Mouse (Mus musculus): Measurements from ENCODE around the gene Itgb3.
A peak's percentile ranks its signal among the peaks of the same experiment; 100 is the strongest.
"Not testable (repeated sequence)": the region's sequence is repeated elsewhere in the genome, so short reads cannot be mapped to it uniquely, and the experiment has no call there.

The Itgb3 gene

GRCm38 (mm10) chr11:104607491-104608245 is at the start of gene Itgb3:
Gene Itgb3 (plus strand): TSS chr11:104608000.
- DNase-seq (ENCODE audit: low spot score) = peak; percentile 70

- DNase-seq (ENCODE audit: low spot score) = no peak
These were observed 49.7 kb upstream of the Itgb3 start for GRCm38 (mm10) chr11:104558065-104558464.

GRCm38 (mm10) chr11:104558651-104559403 is 49.0 kb upstream of the Itgb3 start:
- no peak for DNase-seq (ENCODE audit: low spot score)

- no peak for DNase-seq (ENCODE audit: low spot score)
These were observed 46.8 kb upstream of the Itgb3 start for GRCm38 (mm10) chr11:104560971-104561370.

GRCm38 (mm10) chr11:104563496-104563895 is 44.3 kb upstream of the Itgb3 start:
- no peak for DNase-seq (ENCODE audit: low spot score)

- DNase-seq (ENCODE audit: low spot score) = no peak
These were observed 42.6 kb upstream of the Itgb3 start for GRCm38 (mm10) chr11:104565172-104565571.

- no peak for DNase-seq (ENCODE audit: low spot score)
These were observed 41.7 kb upstream of the Itgb3 start for GRCm38 (mm10) chr11:104566097-104566496.

- DNase-seq (ENCODE audit: low spot score) = no peak
These were observed 41.0 kb upstream of the Itgb3 start for GRCm38 (mm10) chr11:104566796-104567195.

- DNase-seq (ENCODE audit: low spot score) = no peak
These were observed 40.1 kb upstream of the Itgb3 start for GRCm38 (mm10) chr11:104567736-104568135.

GRCm38 (mm10) chr11:104568326-104568725 is 39.5 kb upstream of the Itgb3 start:
- no peak for DNase-seq (ENCODE audit: low spot score)

- not testable (repeated sequence) for DNase-seq (ENCODE audit: low spot score)
These were observed 37.3 kb upstream of the Itgb3 start for GRCm38 (mm10) chr11:104570515-104570914.

- not testable (repeated sequence) for DNase-seq (ENCODE audit: low spot score)
These were observed 36.4 kb upstream of the Itgb3 start for GRCm38 (mm10) chr11:104571373-104571772.

GRCm38 (mm10) chr11:104572091-104572490 is 35.7 kb upstream of the Itgb3 start:
- DNase-seq (ENCODE audit: low spot score) = no peak

GRCm38 (mm10) chr11:104572566-104572965 is 35.2 kb upstream of the Itgb3 start:
- DNase-seq (ENCODE audit: low spot score) = no peak

GRCm38 (mm10) chr11:104576772-104577612 is 30.8 kb upstream of the Itgb3 start:
- no peak for DNase-seq (ENCODE audit: low spot score)

- no peak for DNase-seq (ENCODE audit: low spot score)
These were observed 29.7 kb upstream of the Itgb3 start for GRCm38 (mm10) chr11:104578074-104578473.

GRCm38 (mm10) chr11:104579084-104579483 is 28.7 kb upstream of the Itgb3 start:
- DNase-seq (ENCODE audit: low spot score) = no peak

- DNase-seq (ENCODE audit: low spot score) = no peak
These were observed 28.2 kb upstream of the Itgb3 start for GRCm38 (mm10) chr11:104579575-104579974.

- no peak for DNase-seq (ENCODE audit: low spot score)
These were observed 27.7 kb upstream of the Itgb3 start for GRCm38 (mm10) chr11:104580091-104580490.

GRCm38 (mm10) chr11:104580606-104581005 is 27.2 kb upstream of the Itgb3 start:
- peak; percentile 63 for DNase-seq (ENCODE audit: low spot score)

GRCm38 (mm10) chr11:104581446-104582307 is 26.1 kb upstream of the Itgb3 start:
- DNase-seq (ENCODE audit: low spot score) = no peak

- no peak for DNase-seq (ENCODE audit: low spot score)
These were observed 25.5 kb upstream of the Itgb3 start for GRCm38 (mm10) chr11:104582308-104582606.

Data from layer of hippocampus, adult 11-12 months (tissue).